Mouse (Mus musculus) heart, postnatal 10 days (tissue): ENCODE results near the gene Ptprr. TPM values are rescaled to one million over a fixed set of nuclear protein-coding genes. Genes with fewer than 3 reads are reported as not detected.

ENCODE experiments used
- DNase-seq, 2 experiments: peaks; one replicate each; pipeline ENCODE4 v3.0.0; 2021
- intact Hi-C: fragments of 180-260 bp; cut with DNase I; formaldehyde crosslinking; loops from one replicate; pipeline ENCODE4 v1.15.1; 2025
- total RNA-seq, 2 experiments: library from RNA; stranded (reverse); gene quantifications; 2 replicates each; pipeline ENCODE4 v1.2.3; 2021

Ptprr gene
- total RNA-seq, 2 experiments from 2014 or later = 0.89 to 1.3 TPM

DNA sequence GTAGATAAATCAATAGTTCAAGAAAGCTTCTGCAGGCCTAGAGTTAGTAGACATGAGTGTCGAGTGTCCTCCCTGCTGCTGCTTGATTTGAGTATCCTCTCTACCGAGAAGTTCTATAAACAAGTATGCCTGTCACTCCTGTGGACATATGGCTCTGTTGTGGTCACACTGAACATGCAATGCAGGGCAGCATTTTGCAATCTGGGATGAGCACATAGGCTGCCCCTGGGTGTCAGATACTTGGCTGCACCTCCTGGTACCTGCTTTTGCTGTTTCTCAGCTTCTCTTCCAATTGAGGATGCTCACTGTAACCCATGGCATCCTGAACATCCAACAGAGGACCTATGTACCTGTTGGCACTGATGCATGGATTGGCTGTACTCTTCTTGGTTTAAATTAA lies 291.4 kb downstream of the Ptprr start:
- no peak for DNase-seq
- intact Hi-C loops = no loop called here

DNA sequence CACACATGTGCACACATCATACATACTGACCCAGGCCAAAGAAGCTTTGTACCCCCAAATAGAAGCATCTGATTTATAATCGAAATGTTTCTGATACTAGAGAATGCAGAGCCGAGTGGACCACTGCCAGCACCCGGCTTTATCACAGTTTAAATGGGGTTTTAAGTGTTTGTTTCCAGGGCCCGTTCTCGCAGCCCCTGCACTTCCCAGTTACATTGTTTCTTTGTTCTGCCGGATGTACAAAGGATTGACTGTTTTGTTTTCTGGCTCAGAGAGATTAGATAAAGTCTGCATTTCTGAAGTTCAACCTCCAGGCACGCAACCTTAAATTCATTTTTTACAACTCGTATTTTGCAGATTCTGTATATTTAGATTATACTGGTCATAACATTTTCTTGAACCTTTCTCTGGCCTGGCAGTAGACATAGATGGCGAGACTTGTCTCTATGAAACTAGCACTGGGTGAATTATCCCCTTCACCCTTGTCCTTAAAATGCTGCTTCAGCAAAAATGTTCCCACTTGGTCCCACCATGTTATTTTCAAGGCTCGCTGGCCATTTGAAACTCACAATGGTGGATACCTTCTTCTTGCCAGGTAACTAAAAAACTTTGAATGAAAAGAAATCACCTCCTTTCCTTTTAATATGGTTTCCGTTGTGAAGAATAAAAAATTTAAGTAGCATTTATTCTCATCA lies 292.6 kb downstream of the Ptprr start:
- intact Hi-C loops = no loop called here
- no peak for DNase-seq

DNA sequence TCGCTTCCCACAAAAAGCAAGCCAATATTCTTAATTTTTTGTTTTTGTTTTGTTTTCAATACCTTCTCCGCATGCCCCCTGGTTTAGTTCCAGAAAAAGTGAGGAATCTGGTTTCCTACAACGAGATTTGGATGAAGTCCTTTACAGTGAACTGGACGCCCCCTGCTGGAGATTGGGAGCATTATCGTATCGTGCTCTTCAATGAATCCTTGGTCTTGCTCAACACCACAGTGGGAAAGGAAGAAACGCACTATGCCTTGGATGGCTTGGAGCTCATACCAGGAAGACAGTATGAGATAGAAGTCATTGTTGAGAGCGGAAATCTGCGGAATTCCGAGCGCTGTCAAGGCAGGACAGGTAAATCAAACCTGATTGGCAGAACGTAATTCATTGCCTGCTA lies 301.2 kb downstream of the Ptprr start:
- peak; percentile 81 to 90 for DNase-seq
- intact Hi-C loops = loop anchor here (1.0 to 5.0 kb wide), 2 partner anchors 42 to 111 kb away; partner anchors contain the start of gene Ptprb

Other genes starting within 250 kb of the Ptprr start
- 1 to 10 TPM; 2.6 to 3.4 TPM for gene Tspan8, start 201.4 kb upstream of the Ptprr start, total RNA-seq
- not detected for gene 4933416C03Rik, start 95.7 kb downstream of the Ptprr start, total RNA-seq